Mouse (Mus musculus) stomach, postnatal 0 days (tissue): ENCODE measurements around the gene Fkbp1b.
"Not testable (repeated sequence)": the region's sequence is repeated elsewhere in the genome, so short reads cannot be mapped to it uniquely, and the experiment has no call there.

Experiments
- CTCF ChIP-seq: IDR thresholded peaks from 2 replicates; pipeline ENCODE4 v1.5.1; 2016; ENCODE audit warnings: antibody characterized with exemption, low read depth, mild to moderate bottlenecking, moderate library complexity
- EP300 ChIP-seq: optimal IDR thresholded peaks from 2 replicates; pipeline ENCODE3; 2016; ENCODE audit warnings: antibody characterized with exemption

DNA sequence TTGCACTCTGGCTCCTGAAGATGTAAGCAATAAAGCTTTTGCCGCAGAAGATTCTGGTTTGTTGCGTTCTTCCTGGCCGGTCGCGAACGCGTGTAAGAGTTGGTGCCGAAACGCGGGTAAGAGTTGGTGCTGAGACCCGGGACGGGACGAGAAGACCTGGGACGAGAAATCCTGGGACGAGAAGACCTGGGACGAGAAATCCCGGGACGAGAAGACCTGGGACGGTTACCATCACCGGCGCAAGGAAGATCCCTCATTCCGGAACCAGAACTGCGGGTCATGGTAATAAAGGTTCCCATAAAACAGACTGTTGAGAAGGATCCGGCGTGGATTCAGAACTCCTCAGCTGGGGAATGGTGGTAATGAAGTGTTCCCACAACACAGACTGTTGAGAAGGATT lies 53.3 kb downstream of the Fkbp1b start:
- not testable (repeated sequence) for TF ChIP-seq CTCF, EP300
